Mouse (Mus musculus): Measurements from ENCODE around the gene Znrf2.
A peak's percentile ranks its signal among the peaks of the same experiment; 100 is the strongest.

Znrf2 gene

DNA sequence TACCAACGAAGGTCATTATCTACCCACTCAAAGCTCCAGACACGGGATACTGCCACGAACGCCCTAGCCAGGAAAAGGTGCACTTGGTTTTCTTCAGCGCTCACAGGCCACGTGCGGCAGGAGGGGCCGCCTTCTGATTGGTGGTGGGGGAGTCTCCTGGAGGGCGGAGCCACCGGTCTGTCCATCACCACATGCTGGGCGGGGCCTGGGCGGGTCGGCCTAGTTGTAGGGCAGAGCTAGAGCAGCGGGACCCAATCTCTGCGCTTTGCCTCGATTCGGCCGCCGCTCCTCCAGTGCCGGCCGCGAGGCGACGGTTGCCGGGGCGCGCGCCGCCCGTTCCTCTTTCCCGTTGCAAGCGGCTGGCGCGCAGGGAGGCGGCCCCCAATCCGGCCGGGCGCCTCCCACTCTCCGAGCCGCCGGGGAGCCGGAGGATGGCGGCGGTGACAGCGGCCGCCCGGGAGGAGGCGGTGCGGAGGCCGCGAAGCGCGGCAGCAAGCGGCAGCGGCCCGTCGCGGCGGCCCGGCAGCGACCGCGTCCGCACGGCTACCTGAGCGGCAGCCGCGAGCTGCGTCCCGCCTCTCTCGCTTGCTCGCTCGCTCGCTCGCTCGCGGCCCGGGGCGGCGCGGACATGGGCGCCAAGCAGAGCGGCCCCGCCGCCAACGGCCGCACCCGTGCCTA is at the start of gene Znrf2:
TSS of gene Znrf2 (plus strand) at position 529 of the 678 bp plus-strand sequence.
- peak; percentile 100 for DNase-seq

DNA sequence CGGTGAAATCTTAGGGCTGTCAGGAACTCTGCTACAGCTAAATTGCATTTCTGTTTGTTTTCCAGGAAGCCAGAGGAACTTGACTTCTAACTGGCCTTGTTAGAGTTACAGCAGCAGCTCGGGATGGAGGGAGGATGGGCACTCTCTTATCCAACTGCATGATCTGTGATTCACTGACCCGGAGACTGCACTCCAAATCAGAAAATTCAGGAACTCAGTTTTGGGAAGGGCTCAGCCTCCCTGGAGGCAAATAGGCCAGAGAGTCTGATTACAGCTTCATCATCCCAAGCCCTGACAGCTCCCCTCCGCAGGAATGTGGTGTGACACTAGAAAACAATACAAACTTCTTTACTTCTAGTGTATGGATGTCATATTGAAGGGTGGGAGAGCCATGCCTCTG is 49.0 kb upstream of the Znrf2 start:
- no peak for DNase-seq

DNA sequence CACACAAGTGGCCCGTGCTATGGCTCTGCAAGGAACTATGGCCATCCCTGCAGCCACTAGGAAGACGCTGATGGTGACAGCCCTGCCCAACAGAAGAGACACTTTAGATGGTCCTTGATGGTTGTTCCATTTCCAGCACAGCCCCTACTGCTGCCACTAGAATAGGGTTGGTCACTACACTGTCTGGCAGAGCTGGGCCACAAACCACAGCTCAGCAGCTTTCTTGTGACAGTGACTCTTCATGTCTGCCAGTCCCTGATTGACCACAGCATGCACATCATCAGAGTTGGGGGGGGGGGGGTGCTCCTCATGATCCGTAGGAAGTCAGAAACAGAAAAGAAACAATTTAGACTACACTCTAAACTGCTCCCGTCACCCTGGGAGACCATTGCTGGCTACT is 46.0 kb upstream of the Znrf2 start:
- no peak for DNase-seq

DNA sequence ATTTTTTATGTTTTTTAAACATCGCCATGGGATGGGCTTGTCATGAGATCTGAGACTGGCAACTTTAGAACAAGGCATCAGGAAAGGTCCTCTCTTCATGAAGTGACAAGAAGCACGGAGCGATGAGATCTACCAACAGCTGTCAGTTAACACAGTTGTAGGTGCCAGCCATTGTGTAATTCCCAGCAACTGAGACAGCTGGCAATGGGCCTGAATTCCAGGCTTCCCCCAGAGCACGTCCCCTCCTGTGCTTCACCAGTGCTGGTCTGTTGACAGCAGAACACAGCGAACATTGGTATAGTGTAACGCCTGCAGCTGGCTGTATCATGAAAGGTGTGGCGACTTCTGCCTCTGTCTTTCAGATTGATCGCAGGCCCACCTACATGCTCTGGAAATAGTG is 45.5 kb upstream of the Znrf2 start:
- DNase-seq, result peak; percentile 96

DNA sequence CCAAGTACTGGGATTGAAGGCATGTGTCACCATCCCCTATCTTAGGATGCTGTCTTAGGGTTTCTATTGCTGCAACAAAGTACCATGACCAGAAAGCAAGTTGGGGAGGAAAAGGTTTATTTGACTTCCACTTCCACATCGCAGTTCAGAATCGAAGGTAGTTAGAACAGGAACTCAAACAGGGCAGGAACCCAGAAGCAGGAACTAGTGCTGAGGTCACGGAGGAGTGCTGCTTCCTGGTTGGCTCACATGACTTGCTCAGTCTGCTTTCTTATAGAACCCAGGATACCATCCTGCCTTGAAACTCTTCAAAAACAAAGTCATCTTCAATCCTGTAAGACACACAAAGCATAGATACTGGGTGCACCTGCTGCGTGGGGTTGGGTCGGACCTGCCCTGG is 44.6 kb upstream of the Znrf2 start:
- no peak for DNase-seq

DNA sequence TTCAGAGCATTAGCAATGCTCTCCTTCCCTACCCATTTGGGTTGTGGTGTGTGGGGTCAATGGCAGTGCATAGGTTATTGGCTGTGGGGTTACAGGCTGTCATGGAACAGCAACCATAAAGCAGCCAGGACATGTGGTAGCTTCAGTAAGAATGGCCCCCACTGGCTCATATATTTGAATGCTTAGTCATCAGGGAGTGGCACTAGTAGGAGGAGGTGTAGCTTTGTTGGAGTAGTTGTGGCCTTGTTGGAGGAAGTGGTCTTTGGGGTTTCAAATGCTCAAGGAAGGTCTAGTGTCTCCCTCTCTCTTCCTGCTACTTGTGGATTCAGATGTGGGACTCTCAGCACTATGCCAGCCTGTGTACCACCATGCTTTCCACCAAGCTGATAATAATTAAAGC is 41.0 kb upstream of the Znrf2 start:
- DNase-seq, result peak; percentile 52

DNA sequence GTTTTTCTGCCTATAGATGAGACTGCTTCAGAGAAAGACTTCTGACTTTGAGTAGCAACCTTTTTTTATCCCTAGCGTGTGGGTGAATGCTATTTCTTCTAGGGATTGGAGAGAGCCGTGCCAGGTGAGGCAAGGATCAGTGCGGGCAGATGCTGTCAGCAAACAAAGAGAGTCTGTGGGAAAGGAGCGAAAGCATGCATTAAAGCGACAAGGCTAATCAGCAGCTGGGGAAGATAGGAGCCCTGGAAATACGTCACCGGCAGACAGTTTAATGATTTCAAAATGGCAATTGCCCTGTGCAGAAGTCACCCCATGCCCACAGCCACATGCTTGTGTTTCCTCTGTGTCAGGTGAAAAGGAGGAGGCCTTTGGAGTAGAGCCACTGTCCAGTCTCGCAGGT is 39.1 kb upstream of the Znrf2 start:
- no peak for DNase-seq

DNA sequence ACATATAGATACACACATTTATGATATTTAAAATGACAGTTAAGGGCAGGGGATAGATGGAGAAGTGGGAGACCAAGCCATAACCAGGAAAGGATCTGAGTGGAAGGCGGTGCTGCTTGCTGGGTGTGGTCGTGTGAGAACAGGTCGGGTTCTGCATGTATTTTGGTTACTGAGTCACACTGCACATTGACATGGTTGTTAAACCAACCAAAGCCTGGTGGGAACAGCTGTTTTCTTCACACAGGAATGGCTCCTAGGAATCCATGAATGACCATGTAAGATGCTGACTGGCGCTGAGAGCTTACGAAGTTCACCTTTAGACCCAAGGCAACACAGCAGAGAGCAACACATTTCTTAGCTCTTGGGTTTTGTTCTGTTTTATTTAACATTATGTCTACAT is 36.7 kb upstream of the Znrf2 start:
- DNase-seq, result peak; percentile 61

DNA sequence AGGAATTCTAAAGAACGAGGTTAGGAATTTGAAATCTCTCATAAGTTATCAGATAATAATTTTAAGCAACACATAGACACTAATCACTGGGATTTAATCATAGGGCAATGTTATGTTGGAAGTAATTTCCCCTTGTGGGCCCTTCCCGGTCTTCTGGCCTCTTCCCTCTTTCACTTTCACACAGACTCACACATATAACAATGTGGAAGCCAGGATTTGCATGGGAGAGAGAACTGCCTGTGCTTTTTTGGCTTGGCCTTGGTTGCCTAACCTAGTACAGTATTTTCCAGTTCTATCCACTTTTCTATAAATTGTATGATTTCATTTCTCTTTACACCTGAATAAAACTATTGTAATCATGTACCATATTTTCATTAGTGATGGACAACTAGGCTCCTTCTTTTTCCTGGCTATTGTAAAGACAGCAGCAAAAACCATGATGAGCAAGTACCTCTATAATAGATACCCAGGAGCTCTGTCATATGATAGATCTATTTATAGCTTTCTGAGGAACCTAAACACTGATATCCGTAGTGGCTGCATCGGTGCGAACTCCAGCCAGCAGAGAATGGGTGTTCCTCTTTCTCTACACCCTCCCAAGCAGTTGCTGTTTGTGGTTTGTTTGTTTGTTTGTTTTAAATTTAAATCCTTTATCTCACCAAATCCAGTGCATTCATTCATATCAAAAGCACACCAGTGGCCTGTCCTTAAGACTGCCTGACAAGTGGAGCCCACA is 36.0 kb upstream of the Znrf2 start:
- peak; percentile 83 for DNase-seq

DNA sequence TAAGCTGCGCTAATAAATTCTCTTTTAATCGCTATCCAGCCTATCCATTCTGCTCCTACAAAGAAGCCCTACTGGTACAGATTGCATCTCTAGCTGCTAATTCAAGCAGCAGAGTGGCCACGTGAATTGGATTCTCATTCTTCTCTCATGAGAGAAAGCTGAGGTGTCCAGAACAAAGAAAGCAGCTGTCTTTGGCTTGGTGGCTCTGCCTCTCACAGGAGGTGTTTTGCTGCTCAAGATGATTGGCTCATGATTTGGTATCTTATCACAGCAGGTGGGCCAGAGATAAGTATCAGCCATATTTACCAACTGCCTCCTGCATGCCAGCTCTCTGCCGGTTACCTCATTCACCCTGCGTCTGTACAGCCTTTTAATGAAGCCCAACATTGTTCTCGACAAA is 34.8 kb upstream of the Znrf2 start:
- peak; percentile 81 for DNase-seq

DNA sequence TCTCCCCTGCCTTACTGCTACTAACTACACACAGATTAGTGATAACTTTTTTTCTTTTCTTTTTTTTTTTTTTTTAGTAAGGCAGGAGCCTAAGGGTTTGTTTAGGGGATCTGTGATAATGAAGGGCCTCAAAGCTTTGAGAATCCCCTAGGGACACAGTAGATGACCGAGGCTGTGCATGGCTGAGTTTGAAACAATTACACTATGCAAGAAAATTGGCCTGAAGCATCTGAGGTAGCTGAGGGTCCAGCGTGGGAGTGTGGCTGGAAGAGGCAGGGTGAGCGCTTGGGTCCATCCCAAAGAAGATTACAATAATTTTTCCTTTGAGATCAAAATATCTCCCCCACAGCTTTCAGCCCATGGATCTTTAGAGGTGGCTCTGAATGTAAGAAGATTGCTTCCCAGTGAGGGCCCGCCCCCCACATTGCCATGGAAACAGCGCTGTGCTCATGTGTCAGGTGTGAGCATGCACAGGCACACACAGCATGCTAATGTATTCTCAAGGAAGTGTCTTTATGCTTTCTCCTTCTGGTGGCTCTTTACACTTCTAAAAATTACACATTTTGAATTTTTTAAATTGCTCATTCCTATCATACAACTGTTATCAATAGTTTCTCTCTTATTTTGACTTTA is 31.5 kb upstream of the Znrf2 start:
- DNase-seq, result peak; percentile 14

DNA sequence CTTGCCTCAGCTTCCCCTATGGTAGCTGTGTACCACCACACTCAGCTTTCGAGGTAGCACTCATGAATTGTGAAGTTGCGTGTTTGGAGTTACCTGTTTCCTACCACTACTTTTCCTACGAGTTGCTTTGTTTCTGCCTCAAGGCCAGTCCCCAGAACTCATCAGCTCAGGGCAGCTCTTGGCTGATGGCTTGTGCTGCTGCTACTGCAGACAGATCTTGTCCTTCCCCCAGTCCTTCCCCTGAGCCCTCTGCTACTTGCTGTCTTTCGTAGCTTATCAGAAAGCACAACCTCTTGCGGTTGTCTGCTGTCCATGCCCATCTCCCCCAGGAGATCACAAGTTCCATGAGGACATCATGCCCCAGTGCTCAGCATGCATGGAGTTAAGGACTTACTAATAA is 29.9 kb upstream of the Znrf2 start:
- DNase-seq, result peak; percentile 53

DNA sequence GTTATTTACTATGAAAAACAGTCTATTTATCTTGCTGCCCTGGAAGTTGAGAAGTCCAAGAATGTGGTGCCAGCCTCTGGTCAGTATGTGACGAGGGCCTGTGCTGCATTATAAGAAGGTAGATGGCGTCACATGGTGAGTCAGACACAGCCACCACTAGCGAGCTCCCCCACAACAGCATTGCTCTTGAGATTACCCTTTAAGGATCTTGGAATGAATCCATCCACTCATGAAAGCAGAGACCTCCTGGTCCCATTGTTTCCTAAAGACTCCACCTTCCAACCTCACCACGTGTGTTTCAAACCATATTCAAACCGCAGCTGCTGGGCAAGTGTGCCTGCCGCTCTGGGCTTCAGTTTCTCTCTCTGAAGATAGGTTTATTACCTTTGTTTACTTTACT is 28.2 kb upstream of the Znrf2 start:
- DNase-seq, result peak; percentile 85

DNA sequence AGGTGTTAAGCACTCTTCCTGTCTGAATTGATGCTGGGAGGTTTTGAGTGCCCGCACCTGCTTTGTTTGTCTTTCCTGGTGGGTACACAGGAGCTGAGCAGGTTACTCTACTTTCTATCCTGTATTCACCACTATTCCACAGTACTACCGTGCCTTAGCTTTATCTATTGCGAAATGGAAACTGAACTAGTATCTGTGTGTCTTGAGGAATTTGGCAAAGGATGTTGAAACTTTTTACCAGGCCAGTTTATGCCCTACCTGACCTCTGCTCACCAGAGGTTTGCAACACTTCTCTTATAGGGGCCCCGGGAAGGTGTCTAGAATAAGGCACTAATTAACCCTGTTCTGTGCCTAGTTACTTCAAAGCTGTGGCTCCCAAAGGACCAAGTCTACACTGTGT is 27.6 kb upstream of the Znrf2 start:
- peak; percentile 9 for DNase-seq

DNA sequence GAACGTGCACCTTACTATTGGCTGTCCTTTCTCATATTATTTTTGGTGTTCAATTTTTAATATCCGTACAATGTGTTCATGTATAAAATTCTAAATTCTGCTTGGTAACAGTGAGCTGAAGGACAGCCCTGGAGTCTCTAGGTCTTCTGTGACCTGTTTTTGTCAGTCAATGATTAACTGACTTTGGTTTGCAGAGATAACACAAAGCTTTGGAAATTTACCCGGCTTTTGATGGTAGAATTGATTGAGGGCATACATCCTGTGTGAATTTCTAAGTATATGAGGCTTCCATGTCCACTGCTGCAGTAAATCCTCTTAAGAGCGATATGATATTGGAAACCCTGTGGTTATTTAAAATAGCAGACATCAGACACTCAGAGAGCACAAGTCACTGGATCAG is 26.6 kb upstream of the Znrf2 start:
- no peak for DNase-seq

DNA sequence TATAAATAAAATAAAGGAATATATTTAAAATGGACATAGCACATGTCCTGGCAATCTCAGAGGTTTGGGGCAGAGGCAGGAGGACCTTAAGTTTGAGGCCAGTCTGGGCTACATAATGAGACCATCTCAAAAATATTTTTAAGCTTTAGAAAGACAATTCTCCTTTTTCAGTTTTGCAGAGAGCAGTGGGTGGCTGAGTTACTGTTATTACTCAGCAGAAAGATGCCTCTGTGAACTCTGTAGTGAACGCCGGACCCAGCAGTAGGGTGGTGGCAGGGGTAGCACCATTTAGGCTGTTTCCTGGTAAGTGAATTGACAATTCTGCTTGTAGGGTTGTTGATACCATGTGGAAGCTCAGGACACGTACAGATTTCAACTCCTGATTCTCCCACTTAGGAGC is 22.9 kb upstream of the Znrf2 start:
- peak; percentile 66 for DNase-seq

DNA sequence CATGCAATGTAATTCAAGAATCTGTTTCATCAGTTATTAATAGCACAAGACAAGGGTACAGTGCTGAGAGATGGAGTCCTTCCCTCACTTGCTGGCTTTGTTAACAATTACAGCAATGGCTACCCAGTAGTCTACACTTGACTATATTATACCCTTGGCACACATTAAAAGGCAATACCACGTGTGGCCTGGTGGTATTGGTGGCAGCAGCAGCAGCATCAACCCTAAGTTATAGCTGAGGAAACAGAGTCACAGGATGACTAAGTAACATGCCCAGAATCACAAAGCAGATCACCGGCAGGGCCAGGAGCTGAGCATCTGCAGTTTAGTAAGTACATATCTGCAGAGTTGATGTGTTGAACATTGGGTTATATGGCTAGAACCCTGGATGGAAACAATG is 22.3 kb upstream of the Znrf2 start:
- peak; percentile 75 for DNase-seq

DNA sequence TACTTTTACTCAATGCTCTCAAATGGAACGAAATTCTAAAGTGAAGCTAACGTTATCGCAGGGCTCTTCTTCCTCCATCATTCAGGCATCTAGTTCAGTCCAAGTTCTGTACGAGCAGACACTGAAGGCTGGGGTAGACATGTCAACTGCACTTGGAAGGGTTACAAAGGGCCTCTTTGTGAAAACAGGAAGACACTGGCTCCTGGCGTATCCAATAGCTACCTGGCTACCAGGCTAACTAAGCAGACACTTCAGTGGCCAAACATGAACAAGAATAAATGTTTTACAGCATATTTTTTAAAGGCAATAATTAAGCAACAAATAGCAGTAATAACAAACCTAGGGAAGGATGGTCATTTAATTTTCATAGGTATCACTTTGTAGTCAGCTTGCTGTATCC is 21.7 kb upstream of the Znrf2 start:
- peak; percentile 41 for DNase-seq

DNA sequence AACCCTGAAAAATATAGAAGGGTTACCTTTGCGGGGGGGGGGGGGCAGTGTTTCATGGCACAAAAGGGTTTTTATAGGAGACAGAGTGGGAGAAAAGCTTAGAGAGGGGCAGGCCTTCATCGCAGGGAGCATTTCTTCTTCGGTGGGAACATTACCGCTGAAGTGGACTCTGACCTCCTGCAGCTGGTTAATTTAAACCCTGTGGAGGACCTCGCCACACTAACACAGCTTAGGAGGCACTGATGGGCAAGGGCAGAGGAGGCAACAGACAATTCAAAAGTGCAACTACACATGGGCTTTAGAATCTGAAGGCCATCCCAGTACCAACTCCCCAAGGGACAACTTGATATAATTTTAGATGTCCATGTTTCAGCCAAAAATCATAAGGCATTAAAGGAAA is 20.7 kb upstream of the Znrf2 start:
- peak; percentile 36 for DNase-seq

DNA sequence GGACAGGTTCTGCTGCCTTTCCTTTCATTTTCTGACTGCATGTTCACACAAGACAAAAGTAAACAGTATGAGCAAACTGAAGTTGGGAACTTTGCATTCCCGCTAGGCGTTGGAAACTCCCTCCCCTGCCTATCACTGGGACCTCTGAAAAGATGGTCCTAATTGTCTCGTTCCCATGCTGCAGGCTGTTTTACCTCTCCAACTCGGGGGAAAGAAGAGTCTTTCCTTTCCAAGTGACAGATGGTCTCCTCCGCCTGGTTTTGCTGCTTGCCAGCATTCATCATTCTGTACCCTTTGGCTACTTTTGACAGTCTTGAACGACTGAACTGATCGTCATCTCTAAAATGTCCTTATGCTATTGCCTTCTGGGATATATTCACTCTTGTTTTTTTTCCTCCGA is 14.4 kb upstream of the Znrf2 start:
- peak; percentile 71 for DNase-seq

DNA sequence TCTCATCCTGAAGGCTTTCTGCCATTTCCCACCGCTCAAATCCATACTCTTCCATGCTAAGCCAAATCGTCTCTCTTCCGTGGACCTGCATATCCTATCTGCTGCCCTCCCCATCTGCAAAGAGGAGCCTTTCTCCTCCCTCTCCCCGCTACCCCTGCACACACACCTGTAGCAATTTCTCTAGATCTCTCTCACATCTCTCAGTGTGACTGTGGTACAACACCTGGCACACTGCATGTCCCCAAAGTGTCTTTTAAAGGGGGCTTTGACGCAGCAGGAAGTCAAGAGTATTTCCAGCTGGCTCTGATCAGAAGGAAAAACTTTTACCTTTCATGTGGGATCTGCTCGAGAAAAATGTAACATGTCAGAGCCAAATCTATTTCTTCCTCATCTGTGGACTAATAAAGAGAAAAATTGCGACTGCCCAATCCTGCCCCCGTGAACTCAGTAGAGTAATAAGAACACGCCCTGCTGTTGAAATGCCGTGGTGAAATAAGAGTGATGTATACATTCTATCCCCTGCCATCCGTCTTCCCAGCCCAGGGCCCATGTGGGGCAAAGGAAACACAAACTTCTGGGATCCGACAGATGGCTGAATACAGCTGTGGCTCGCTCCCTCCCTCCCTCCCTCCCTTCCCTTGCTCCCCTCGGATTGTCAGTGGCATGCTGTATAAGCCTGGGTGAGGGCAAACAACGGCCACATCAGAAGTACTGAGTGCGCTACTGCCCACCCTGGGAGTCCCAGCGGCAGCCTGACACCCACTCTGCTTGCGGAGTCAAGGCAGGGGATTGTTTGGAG is 12.5 kb upstream of the Znrf2 start:
- peak; percentile 55 for DNase-seq

DNA sequence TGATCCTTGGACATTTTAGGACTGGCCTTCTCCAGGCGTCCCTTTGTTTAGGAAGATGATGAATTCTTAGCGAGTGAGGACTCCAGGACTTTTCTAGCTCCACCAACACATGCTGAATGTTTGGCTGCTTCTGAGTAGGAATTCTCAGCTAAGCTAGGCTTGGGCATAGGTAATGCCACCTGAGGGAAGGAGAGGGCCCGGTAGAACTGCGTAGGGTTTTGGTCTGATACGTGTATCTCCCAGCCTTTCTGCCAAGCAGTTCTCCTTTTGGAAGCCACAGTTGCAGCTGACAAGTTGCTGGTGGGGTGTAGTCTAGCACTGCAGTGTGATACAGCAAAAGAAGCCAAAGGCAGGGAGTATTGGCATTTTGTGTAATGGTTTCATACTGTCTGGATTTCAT is 10.9 kb upstream of the Znrf2 start:
- DNase-seq, result peak; percentile 79

DNA sequence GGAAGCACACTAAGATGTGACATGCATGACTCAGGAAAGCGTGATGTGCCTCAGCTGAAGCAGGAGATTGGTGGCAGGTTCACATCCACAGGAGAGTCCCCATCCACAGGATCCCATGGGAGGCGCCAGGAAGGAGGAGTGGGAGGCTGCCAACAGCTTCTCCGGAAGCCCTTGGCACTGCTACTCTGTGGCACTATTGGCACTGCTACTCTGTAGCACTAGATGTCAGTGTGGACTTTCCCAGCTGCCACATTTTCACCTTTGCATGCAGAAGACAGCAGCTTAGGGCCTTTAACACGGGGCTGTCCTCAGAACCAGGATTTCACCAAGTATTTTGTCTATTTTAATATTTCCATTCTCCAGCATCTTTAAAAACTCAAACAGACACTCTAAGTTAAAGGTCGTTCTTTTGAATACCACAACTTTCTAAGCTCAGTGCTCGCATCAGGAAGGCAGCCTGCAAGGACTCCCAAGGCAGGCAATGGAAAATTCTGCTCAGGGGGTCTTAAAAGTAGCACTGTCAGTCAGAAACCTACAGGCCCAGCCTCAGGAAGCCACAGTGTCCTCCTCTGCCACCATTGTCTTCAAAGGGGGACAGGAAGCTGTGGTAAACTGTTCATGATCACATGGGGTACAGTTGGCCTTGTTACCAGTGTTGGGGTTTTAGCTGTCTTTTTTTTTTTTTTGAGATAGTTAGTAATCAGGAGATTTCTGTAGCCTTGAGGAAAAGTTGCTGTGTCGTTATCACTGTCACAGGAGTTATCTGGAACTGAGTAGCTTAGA is 7.0 kb upstream of the Znrf2 start:
- DNase-seq, result peak; percentile 92
